Mouse (Mus musculus): Measurements from ENCODE around the gene Blvrb. TPM values are rescaled to one million over a fixed set of nuclear protein-coding genes. Genes with fewer than 3 reads are reported as not detected.

The Blvrb gene
- polyA plus RNA-seq, 1 experiment from 2014 or later: 39.5 TPM

DNA sequence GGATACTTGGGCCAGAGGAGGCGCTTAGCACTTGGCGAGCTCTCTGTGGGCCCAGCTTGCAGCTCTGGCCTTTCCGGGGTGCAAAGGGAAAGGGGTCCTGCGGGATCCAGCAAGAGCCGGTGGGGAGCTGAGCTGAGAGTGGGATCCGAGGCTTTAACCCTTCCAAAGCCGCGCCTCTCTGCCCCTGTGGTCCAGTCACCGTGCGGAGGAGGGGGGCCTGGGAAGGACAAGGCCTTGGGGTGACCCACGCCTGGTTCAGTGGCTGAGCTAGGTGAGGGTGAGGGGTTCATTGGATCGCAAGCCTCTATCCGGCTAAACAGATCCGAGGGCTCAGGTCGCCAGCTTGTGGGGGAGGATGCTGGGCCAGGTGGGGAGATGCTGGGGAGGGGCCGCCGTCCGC lies 1.7 kb upstream of the Blvrb start:
- H3K4me2 ChIP-seq: peak overlapping the region; percentile 95
- H3K27me3 ChIP-seq (ENCODE audit: control insufficient read depth, insufficient read depth, low read length): peaks cover 23% of the 10 kb centered on the region
- peak overlapping the region; percentile 68 for H3K9ac ChIP-seq (ENCODE audit: low read length)
- H3K4me1 ChIP-seq (ENCODE audit: control insufficient read depth, insufficient read depth, low read length): peaks cover 11% of the 10 kb centered on the region
- no peaks in the 10 kb centered on the region for H3K36me3 ChIP-seq (ENCODE audit: control insufficient read depth, insufficient read depth, low read length)
- no peak for ATAC-seq (ENCODE audit: low FRiP score)
- peak overlapping the region; percentile 54 for H3K4me3 ChIP-seq (ENCODE audit: low read depth, low read length)
- DNase-seq (ENCODE audit: low spot score, missing footprints): peak; percentile 91
- no peaks in the 10 kb centered on the region for H3K9me3 ChIP-seq (ENCODE audit: control insufficient read depth, low read length)
- H3K27ac ChIP-seq (ENCODE audit: low read depth, low read length): no peak overlapping the region
- WGBS: 3% methylated on average over 18 of the region's 18 CpGs

DNA sequence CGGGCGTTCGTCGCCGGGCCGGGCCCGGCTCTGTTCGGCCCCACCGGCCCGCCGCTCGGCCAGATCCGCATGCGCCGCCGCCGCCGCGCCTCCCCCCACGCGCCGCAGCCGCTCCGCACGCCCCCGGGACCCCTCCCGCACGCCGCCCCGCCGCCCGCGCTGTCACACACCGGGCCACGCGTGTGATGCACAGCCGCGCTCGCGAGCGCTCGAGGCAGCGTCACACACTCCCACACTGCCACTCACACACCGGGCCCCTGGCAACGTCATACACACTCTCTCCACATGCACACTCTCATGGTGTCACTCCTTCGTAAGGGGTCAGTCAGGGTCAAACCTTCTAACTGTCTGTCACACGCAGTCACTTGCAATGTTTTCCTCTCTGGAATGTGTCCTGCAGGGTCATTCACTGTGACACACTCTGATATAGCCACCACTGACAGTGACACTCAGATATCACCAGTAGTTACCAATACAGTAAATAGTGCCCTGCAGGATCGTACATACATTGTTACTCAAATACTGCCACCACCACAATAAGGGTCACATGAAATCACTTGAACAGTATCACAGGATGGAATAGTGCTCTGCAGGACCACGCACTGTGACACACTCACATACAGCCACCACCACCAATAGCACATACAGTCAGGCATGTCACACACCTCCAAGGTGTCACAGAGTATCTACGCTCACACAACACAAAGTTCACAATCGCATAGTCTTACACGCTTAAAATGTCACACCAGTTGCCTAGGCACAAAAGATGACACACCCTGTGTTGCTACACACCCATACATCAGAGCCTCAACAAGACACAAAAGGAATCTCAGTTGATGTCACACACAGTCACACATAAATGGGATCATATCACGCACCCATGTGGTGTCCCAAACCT lies 1.0 kb upstream of the Blvrb start:
- peak overlapping the region; percentile 68 for H3K9ac ChIP-seq (ENCODE audit: low read length)
- ATAC-seq (ENCODE audit: low FRiP score): peak; percentile 22
- H3K27me3 ChIP-seq (ENCODE audit: control insufficient read depth, insufficient read depth, low read length): peaks cover 23% of the 10 kb centered on the region
- 9% methylated on average over 41 of the region's 53 CpGs for WGBS
- DNase-seq (ENCODE audit: low spot score, missing footprints): peak; percentile 88
- no peaks in the 10 kb centered on the region for H3K36me3 ChIP-seq (ENCODE audit: control insufficient read depth, insufficient read depth, low read length)
- H3K4me3 ChIP-seq (ENCODE audit: low read depth, low read length): peak overlapping the region; percentile 54
- peaks cover 11% of the 10 kb centered on the region for H3K4me1 ChIP-seq (ENCODE audit: control insufficient read depth, insufficient read depth, low read length)
- no peak overlapping the region for H3K27ac ChIP-seq (ENCODE audit: low read depth, low read length)
- H3K4me2 ChIP-seq: peak overlapping the region; percentile 95
- H3K9me3 ChIP-seq (ENCODE audit: control insufficient read depth, low read length): no peaks in the 10 kb centered on the region

DNA sequence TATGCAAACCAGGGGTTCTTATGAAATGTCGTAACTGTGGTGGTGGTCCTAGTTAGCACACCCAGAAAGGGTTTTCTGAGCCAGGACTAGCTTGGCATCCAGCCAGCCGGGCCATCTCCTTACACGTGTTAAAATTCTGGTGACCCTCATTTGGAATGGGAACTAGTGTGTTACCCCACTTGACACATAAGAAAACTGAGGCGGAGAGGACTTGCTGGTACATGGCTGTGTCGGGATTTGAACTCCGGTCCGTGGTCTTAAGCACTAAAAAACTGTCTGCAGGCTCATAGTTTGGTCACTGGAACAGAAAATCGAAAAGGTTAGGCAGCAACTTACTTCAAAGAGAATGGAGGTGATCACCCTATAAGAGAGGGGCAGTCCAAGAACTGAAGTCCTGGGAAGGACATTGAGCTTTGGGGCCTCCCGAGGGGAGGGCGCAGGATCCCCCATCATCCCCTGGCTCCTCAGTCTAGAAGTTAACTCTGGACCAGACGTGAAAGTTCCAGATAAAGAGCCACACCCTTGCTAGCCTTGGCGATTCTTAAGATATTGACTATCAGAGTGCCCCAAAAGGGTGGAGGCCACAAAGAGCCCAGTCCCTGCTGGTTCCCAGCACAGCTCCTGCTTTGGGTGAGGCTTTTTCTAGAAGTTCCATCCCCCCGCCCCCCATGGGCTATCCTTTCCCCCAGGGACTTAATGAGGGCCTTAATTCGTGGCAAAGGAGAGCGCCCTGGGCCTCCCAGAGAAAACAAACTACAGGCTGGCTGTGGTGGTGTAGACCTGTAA lies 836 bp downstream of the Blvrb start:
- Histone ChIP-seq H3K9ac (ENCODE audit: low read length) (no peak overlapping the region), H3K9me3 (ENCODE audit: control insufficient read depth, low read length) (no peaks in the 10 kb centered on the region), H3K4me3 (ENCODE audit: low read depth, low read length) (peak overlapping the region; percentile 45), H3K4me2 (peak overlapping the region; percentile 69), H3K27ac (ENCODE audit: low read depth, low read length) (no peak overlapping the region), H3K4me1 (ENCODE audit: control insufficient read depth, insufficient read depth, low read length) (peaks cover 11% of the 10 kb centered on the region), H3K27me3 (ENCODE audit: control insufficient read depth, insufficient read depth, low read length) (peaks cover 23% of the 10 kb centered on the region), H3K36me3 (ENCODE audit: control insufficient read depth, insufficient read depth, low read length) (no peaks in the 10 kb centered on the region)
- no peak for DNase-seq (ENCODE audit: low spot score, missing footprints)
- ATAC-seq (ENCODE audit: low FRiP score): no peak
- WGBS: 56% methylated on average over 15 of the region's 15 CpGs

DNA sequence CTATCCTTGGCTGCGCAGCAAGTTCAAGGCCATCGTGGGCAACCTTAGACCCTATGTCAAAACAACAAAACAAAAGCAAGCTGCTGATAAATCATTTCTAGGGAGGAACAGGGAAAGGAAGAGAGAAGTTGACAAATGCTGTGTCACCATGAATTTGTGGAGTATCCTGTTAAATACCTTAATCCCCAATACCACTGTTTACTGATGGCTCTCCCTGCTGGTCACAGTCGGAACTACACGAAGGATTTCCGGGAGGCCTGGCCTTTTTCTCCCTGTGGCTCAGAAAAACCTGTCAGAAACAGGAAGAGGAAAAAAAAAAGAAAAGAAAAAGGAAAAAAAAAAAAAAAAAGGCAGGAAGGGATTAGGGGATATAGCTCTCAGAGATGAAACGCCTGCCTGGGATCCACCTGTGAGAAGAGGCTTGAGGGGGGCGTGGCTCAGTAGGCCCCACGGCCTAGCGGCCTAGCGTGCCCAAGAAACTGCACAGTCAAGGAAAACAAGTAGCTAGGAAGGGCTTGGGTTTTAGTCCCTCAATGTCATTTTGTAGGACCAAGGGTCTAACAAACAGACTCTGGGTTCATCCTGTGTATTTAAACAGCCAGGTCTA lies 1.6 kb downstream of the Blvrb start:
- Histone ChIP-seq H3K27me3 (ENCODE audit: control insufficient read depth, insufficient read depth, low read length) (peaks cover 23% of the 10 kb centered on the region), H3K4me3 (ENCODE audit: low read depth, low read length) (no peak overlapping the region), H3K36me3 (ENCODE audit: control insufficient read depth, insufficient read depth, low read length) (no peaks in the 10 kb centered on the region), H3K27ac (ENCODE audit: low read depth, low read length) (no peak overlapping the region), H3K9ac (ENCODE audit: low read length) (no peak overlapping the region), H3K4me2 (no peak overlapping the region), H3K4me1 (ENCODE audit: control insufficient read depth, insufficient read depth, low read length) (peaks cover 11% of the 10 kb centered on the region), H3K9me3 (ENCODE audit: control insufficient read depth, low read length) (no peaks in the 10 kb centered on the region)
- ATAC-seq (ENCODE audit: low FRiP score): no peak
- peak; percentile 94 for DNase-seq (ENCODE audit: low spot score, missing footprints)
- whole genome bisulfite sequencing: 62% methylated on average over 10 of the region's 10 CpGs

DNA sequence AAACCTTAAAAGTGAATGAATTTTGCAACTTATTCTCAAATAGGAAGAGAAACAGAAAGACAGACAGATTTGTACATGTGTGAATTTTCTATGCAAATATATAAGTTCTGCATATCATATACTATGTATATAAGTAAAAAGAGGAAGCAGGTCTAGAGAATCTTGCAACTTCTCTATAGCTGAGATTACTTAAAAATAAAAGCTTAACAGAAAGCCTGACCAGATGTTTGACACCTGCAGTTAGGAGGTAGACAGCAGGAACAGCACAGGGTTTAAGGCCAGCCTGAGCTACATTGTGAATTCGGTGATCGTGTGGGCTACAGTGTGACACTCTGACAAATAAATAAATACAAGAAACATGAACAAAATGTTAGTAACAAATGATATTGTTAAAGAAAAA lies 3.6 kb downstream of the Blvrb start:
- ATAC-seq (ENCODE audit: low FRiP score) (no peak), DNase-seq (ENCODE audit: low spot score, missing footprints) (no peak)
- peaks cover 7% of the 10 kb centered on the region for H3K4me1 ChIP-seq (ENCODE audit: control insufficient read depth, insufficient read depth, low read length)
- peaks cover 8% of the 10 kb centered on the region for H3K27me3 ChIP-seq (ENCODE audit: control insufficient read depth, insufficient read depth, low read length)
- no peak overlapping the region for H3K4me3 ChIP-seq (ENCODE audit: low read depth, low read length)
- 95% methylated on average over 2 of the region's 2 CpGs for WGBS
- no peak overlapping the region for H3K4me2 ChIP-seq
- no peaks in the 10 kb centered on the region for H3K36me3 ChIP-seq (ENCODE audit: control insufficient read depth, insufficient read depth, low read length)
- H3K9ac ChIP-seq (ENCODE audit: low read length): no peak overlapping the region
- no peak overlapping the region for H3K27ac ChIP-seq (ENCODE audit: low read depth, low read length)
- H3K9me3 ChIP-seq (ENCODE audit: control insufficient read depth, low read length): no peaks in the 10 kb centered on the region

DNA sequence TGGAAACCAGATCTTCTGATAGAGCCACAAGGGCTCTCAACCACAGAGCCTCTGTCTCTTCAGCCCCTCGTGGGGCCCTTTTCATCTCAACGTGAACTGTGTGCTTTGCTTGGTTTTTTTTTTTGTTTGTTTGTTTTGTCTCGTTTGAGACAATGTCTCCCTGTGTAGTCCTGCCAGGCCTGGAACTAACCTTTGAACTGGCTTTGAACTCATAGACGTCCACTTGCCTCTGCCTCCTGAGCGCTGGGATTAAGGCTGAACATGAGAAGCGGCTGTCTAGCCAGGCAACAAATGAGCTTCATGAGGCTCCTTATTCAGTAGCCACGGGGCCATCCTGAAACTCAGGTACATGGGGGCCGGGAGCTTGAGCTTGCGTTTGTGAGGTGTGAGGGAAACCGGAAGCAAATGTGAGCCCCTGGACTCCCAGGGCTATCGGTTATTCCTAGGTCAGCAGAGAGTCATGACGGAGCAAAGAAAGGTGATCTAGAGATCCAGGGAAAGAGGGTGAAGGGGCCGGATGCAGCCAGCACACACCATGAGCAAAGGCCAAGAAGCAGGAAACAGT lies 4.5 kb downstream of the Blvrb start:
- Histone ChIP-seq H3K4me1 (ENCODE audit: control insufficient read depth, insufficient read depth, low read length) (peaks cover 2% of the 10 kb centered on the region; the same call in 1 of the 2 replicates), H3K4me2 (no peak overlapping the region), H3K4me3 (ENCODE audit: low read depth, low read length) (no peak overlapping the region), H3K36me3 (ENCODE audit: control insufficient read depth, insufficient read depth, low read length) (no peaks in the 10 kb centered on the region), H3K9ac (ENCODE audit: low read length) (no peak overlapping the region), H3K9me3 (ENCODE audit: control insufficient read depth, low read length) (no peaks in the 10 kb centered on the region), H3K27ac (ENCODE audit: low read depth, low read length) (no peak overlapping the region), H3K27me3 (ENCODE audit: control insufficient read depth, insufficient read depth, low read length) (no peaks in the 10 kb centered on the region; the same call in 1 of the 2 replicates)
- ATAC-seq (ENCODE audit: low FRiP score): no peak
- DNase-seq (ENCODE audit: low spot score, missing footprints): peak; percentile 73
- 57% methylated on average over 13 of the region's 13 CpGs for whole genome bisulfite sequencing

DNA sequence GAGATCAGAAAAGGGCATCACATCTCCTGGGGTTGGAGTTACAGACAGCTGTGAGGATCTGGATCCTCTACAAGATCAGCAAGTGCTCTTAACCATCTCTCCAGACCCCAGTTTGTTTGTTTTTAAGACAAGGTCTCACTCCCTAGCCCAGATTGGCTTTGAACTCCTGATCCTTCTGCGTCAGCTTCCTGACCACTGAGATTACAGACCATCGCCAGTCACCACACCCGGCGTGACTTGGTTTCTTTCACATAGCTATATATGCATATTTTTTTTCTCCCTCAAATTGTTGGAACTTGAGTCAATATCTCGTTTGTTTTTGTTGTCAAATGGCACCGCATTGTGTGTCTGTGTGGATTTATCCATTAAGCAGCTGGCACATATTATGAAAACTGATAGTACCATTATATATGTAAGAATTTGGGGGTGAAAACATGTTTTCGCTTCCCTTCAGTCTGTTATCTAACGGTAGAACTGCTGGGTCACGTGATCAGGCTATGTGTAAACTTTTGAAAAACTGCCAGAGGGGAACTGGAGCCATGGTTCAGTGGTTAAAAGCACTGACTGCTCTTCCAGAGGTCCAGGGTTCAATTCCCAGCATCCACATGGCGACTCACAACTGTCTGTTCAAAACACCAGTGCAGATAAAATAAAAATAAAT lies 6.8 kb downstream of the Blvrb start:
- ATAC-seq (ENCODE audit: low FRiP score) (no peak), DNase-seq (ENCODE audit: low spot score, missing footprints) (no peak)
- no peaks in the 10 kb centered on the region for H3K27me3 ChIP-seq (ENCODE audit: control insufficient read depth, insufficient read depth, low read length)
- H3K27ac ChIP-seq (ENCODE audit: low read depth, low read length): no peak overlapping the region
- no peaks in the 10 kb centered on the region for H3K4me1 ChIP-seq (ENCODE audit: control insufficient read depth, insufficient read depth, low read length)
- H3K4me3 ChIP-seq (ENCODE audit: low read depth, low read length): no peak overlapping the region
- no peak overlapping the region for H3K9ac ChIP-seq (ENCODE audit: low read length)
- WGBS: 79% methylated on average over 10 of the region's 10 CpGs
- H3K4me2 ChIP-seq: no peak overlapping the region
- H3K9me3 ChIP-seq (ENCODE audit: control insufficient read depth, low read length): no peaks in the 10 kb centered on the region
- no peaks in the 10 kb centered on the region for H3K36me3 ChIP-seq (ENCODE audit: control insufficient read depth, insufficient read depth, low read length)

GRCm38 (mm10) chr7:27455273-27455672 lies 7.5 kb downstream of the Blvrb start:
- Histone ChIP-seq H3K27me3 (ENCODE audit: control insufficient read depth, insufficient read depth, low read length) (no peaks in the 10 kb centered on the region), H3K4me2 (no peak overlapping the region), H3K4me3 (ENCODE audit: low read depth, low read length) (no peak overlapping the region), H3K36me3 (ENCODE audit: control insufficient read depth, insufficient read depth, low read length) (no peaks in the 10 kb centered on the region), H3K9me3 (ENCODE audit: control insufficient read depth, low read length) (no peaks in the 10 kb centered on the region), H3K27ac (ENCODE audit: low read depth, low read length) (no peak overlapping the region), H3K4me1 (ENCODE audit: control insufficient read depth, insufficient read depth, low read length) (no peaks in the 10 kb centered on the region), H3K9ac (ENCODE audit: low read length) (no peak overlapping the region)
- DNase-seq (ENCODE audit: low spot score, missing footprints): peak; percentile 61
- ATAC-seq (ENCODE audit: low FRiP score): no peak
- WGBS: 92% methylated on average over 3 of the region's 3 CpGs
